Mouse (Mus musculus): Measurements from ENCODE around the gene Foxe3. TPM values are rescaled to one million over a fixed set of nuclear protein-coding genes. Genes with fewer than 3 reads are reported as not detected.

Foxe3 gene
- polyA plus RNA-seq, 2 experiments = not detected

- no peak overlapping the region for H3K4me2 ChIP-seq (ENCODE audit: low read depth)
- no peak overlapping the region for H3K4me3 ChIP-seq (ENCODE audit: insufficient read depth in 1 of 2, low read depth in 2 of 2, low read length in 2 of 2)
- 60% methylated on average over 4 of the region's 4 CpGs for WGBS (ENCODE audit: insufficient replicate concordance)
- H3K27me3 ChIP-seq (ENCODE audit: control insufficient read depth, insufficient read depth, low read length) = no peaks in the 10 kb centered on the region
- H3K9ac ChIP-seq (replicated peaks) = no peak overlapping the region
- H3K27ac ChIP-seq = no peak overlapping the region
- no peaks in the 10 kb centered on the region for H3K9me3 ChIP-seq (ENCODE audit: control insufficient read depth, low read length)
- H3K4me1 ChIP-seq (replicated peaks; ENCODE audit: control insufficient read depth in 2 of 2, insufficient read depth in 2 of 2, low read length in 1 of 2) = no peaks in the 10 kb centered on the region
- TF ChIP-seq EP300 (IDR thresholded peaks at IDR 0.05; ENCODE audit: low read depth) = no peak
- TF ChIP-seq CTCF (IDR thresholded peaks at IDR 0.05; ENCODE audit: low read depth) = no peak
- DNase-seq (ENCODE audit: low read depth in 3 of 3, low spot score in 3 of 3) (no peak), ATAC-seq (ENCODE audit: insufficient read depth) (no peak)
- H3K36me3 ChIP-seq (replicated peaks; ENCODE audit: control insufficient read depth, insufficient read depth, low read depth) = no peaks in the 10 kb centered on the region
Observed at GRCm38 (mm10) chr4:114941311-114941710, 15.5 kb upstream of the Foxe3 start.

GRCm38 (mm10) chr4:114938248-114938647, 12.4 kb upstream of the Foxe3 start:
- Histone ChIP-seq H3K4me3 (ENCODE audit: insufficient read depth in 1 of 2, low read depth in 2 of 2, low read length in 2 of 2) (no peak overlapping the region), H3K27me3 (ENCODE audit: control insufficient read depth, insufficient read depth, low read length) (no peaks in the 10 kb centered on the region), H3K9me3 (ENCODE audit: control insufficient read depth, low read length) (no peaks in the 10 kb centered on the region), H3K4me1 (replicated peaks; ENCODE audit: control insufficient read depth in 2 of 2, insufficient read depth in 2 of 2, low read length in 1 of 2) (no peaks in the 10 kb centered on the region), H3K4me2 (ENCODE audit: low read depth) (no peak overlapping the region), H3K27ac (no peak overlapping the region), H3K36me3 (replicated peaks; ENCODE audit: control insufficient read depth, insufficient read depth, low read depth) (no peaks in the 10 kb centered on the region), H3K9ac (replicated peaks) (no peak overlapping the region)
- 51% methylated on average over 3 of the region's 3 CpGs for WGBS (ENCODE audit: insufficient replicate concordance)
- DNase-seq (ENCODE audit: low read depth in 3 of 3, low spot score in 3 of 3) = no peak
- ATAC-seq (ENCODE audit: insufficient read depth) = no peak
- TF ChIP-seq CTCF (IDR thresholded peaks at IDR 0.05; ENCODE audit: low read depth) = no peak
- no peak for TF ChIP-seq EP300 (IDR thresholded peaks at IDR 0.05; ENCODE audit: low read depth)

- Histone ChIP-seq H3K4me2 (ENCODE audit: low read depth) (no peak overlapping the region), H3K9me3 (ENCODE audit: control insufficient read depth, low read length) (no peaks in the 10 kb centered on the region), H3K36me3 (replicated peaks; ENCODE audit: control insufficient read depth, insufficient read depth, low read depth) (no peaks in the 10 kb centered on the region), H3K9ac (replicated peaks) (no peak overlapping the region), H3K27ac (no peak overlapping the region), H3K27me3 (ENCODE audit: control insufficient read depth, insufficient read depth, low read length) (no peaks in the 10 kb centered on the region; the same call in 1 of the 2 replicates), H3K4me1 (replicated peaks; ENCODE audit: control insufficient read depth in 2 of 2, insufficient read depth in 2 of 2, low read length in 1 of 2) (no peaks in the 10 kb centered on the region), H3K4me3 (ENCODE audit: insufficient read depth in 1 of 2, low read depth in 2 of 2, low read length in 2 of 2) (no peak overlapping the region)
- ATAC-seq (ENCODE audit: insufficient read depth) (no peak), DNase-seq (ENCODE audit: low read depth in 3 of 3, low spot score in 3 of 3) (no peak)
- no peak for TF ChIP-seq CTCF (IDR thresholded peaks at IDR 0.05; ENCODE audit: low read depth)
- no peak for TF ChIP-seq EP300 (IDR thresholded peaks at IDR 0.05; ENCODE audit: low read depth)
- WGBS (ENCODE audit: insufficient replicate concordance) = 50% methylated on average over 4 of the region's 4 CpGs
Observed at GRCm38 (mm10) chr4:114937459-114938047, 11.7 kb upstream of the Foxe3 start.

- H3K4me1 ChIP-seq (replicated peaks; ENCODE audit: control insufficient read depth in 2 of 2, insufficient read depth in 2 of 2, low read length in 1 of 2) = no peaks in the 10 kb centered on the region
- H3K27ac ChIP-seq = no peak overlapping the region
- H3K9me3 ChIP-seq (ENCODE audit: control insufficient read depth, low read length) = no peaks in the 10 kb centered on the region
- H3K27me3 ChIP-seq (ENCODE audit: control insufficient read depth, insufficient read depth, low read length) = no peaks in the 10 kb centered on the region; the same call in 1 of the 2 replicates
- DNase-seq (ENCODE audit: low read depth in 3 of 3, low spot score in 3 of 3) = no peak
- TF ChIP-seq EP300 (IDR thresholded peaks at IDR 0.05; ENCODE audit: low read depth) (no peak), CTCF (IDR thresholded peaks at IDR 0.05; ENCODE audit: low read depth) (no peak)
- H3K4me2 ChIP-seq (ENCODE audit: low read depth) = no peak overlapping the region
- H3K4me3 ChIP-seq (ENCODE audit: insufficient read depth in 1 of 2, low read depth in 2 of 2, low read length in 2 of 2) = no peak overlapping the region
- no peak for ATAC-seq (ENCODE audit: insufficient read depth)
- WGBS (ENCODE audit: insufficient replicate concordance) = 48% methylated on average over 6 of the region's 6 CpGs
- H3K36me3 ChIP-seq (replicated peaks; ENCODE audit: control insufficient read depth, insufficient read depth, low read depth) = no peaks in the 10 kb centered on the region
- no peak overlapping the region for H3K9ac ChIP-seq (replicated peaks)
Observed at GRCm38 (mm10) chr4:114934188-114934587, 8.4 kb upstream of the Foxe3 start.

GRCm38 (mm10) chr4:114932747-114933146, 6.9 kb upstream of the Foxe3 start:
- Histone ChIP-seq H3K27me3 (ENCODE audit: control insufficient read depth, insufficient read depth, low read length) (peaks cover 6% of the 10 kb centered on the region), H3K4me3 (ENCODE audit: insufficient read depth in 1 of 2, low read depth in 2 of 2, low read length in 2 of 2) (no peak overlapping the region), H3K9me3 (ENCODE audit: control insufficient read depth, low read length) (no peaks in the 10 kb centered on the region), H3K9ac (replicated peaks) (no peak overlapping the region), H3K4me2 (ENCODE audit: low read depth) (no peak overlapping the region), H3K4me1 (replicated peaks; ENCODE audit: control insufficient read depth in 2 of 2, insufficient read depth in 2 of 2, low read length in 1 of 2) (no peaks in the 10 kb centered on the region), H3K27ac (no peak overlapping the region), H3K36me3 (replicated peaks; ENCODE audit: control insufficient read depth, insufficient read depth, low read depth) (no peaks in the 10 kb centered on the region)
- no peak for DNase-seq (ENCODE audit: low read depth in 3 of 3, low spot score in 3 of 3)
- no peak for ATAC-seq (ENCODE audit: insufficient read depth)
- WGBS (ENCODE audit: insufficient replicate concordance) = 61% methylated on average over 4 of the region's 4 CpGs
- TF ChIP-seq EP300 (IDR thresholded peaks at IDR 0.05; ENCODE audit: low read depth) (no peak), CTCF (IDR thresholded peaks at IDR 0.05; ENCODE audit: low read depth) (no peak)

Data from liver, embryonic 14.5 days (tissue).